Mouse (Mus musculus): ENCODE measurements around the gene Tanc1.
"Not testable (repeated sequence)": the region's sequence is repeated elsewhere in the genome, so short reads cannot be mapped to it uniquely, and the experiment has no call there.

Tanc1 gene

DNA sequence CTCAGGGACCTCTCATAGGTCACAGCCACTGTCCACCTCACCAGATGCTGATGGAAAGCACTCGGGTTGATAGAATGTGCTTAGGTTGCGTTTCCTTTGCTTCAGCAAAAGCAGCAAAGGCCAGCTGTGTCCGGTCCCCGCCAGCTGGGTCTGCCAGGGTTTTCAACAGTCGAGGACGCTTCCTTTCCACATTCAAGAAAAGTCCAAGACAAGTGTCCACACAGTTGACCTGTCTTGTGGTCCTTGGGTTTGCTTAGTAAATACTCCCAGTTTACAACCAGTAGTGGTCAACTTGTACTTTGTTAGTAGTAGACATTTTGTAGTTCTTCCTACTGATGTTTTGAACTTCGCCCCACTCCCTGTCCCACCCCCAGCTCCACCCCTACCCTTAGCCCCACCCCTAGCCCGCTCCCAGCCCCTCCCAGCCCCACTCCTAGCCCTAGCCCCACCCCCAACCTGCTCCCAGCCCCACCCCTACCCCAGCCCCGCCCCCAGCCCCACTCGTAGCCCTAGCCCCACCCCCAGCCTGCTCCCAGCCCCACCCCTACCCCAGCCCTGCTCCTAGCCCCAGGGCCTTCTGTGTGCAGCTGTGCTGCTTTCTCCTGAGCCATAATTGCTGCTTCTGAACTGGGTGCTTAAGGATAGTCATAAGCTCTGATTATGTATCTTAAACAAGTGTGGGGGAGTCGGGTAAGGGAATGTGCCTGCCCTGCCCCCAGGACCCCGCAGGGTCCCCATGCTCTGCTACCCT lies 229.5 kb downstream of the Tanc1 start:
- no peak for DNase-seq

DNA sequence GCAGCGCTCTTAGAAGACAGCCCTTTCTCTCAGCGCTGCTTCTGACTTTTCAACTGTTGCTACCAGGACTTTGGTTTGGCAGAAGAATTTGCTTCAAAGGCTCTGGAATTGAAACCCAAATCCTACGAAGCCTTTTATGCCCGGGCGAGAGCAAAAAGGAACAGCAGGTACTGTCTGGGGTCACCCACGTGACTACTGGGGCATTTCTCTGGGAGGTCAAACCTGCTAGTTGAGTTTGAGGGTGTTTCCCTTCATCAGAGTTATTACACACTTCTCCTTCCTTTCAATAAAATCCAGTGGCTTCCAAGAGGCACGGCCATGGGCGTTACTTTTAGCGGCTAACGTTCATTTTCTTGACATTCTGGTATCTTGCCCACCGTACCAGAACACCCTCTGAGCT lies 230.1 kb downstream of the Tanc1 start:
- DNase-seq = no peak

DNA sequence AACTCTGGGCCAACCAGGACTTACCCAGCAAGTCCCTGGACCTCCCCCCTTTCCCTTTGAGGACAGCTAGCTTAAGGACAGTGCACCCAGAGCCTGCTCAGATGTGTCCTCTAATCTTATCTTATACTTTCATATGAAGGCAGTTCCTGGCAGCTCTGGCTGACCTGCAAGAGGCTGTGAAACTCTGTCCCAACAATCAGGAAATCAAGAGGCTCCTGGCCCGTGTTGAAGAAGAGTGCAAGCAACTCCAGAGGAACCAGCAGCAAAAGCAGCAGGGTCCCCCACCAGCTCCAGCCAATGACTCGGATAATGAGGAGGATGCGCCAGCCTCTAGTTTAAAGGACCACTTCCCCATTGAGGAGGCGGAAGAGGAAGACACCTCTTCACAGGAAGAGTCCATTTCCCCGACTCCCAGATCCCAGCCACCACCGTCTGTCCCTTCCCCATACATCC lies 230.7 kb downstream of the Tanc1 start:
- no peak for DNase-seq

DNA sequence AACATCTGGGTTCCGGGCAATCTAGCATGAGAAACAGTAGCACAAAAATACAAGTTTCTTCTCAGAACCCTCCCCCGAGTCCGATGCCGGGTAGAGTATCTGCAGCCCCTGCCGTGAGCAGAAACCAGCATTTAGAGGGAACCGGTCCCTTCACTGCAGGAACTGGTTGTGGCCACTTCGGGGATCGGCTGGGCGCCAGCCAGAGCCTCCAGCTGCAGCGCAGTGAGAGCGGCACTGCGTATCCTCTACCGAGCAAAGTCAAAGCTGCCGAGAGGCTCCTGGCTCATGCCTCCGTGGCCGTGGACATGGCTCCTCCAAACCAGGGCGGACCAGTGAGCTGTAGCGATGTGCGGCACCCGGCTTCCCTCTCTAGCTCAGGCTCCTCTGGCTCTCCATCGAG lies 231.3 kb downstream of the Tanc1 start:
- no peak for DNase-seq

DNA sequence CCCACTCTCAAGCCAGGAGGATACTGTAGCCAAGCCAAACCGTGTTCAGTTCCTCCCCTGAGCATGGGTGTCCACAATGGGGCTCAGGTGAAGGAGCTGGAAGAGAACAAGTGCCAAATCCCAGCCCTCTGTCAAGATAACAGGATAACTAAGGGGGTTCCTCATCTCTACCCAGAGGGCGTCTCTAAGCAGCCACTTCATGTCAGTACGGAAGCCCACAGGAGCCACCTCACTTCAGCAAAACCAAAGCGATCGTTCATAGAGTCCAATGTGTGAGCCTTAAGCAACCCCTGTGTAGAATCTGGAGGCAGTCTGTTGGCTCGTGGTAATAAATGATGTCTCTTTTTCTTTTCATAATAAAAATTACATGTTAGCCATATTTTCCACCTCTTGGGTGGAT lies 232.0 kb downstream of the Tanc1 start:
- DNase-seq = no peak

DNA sequence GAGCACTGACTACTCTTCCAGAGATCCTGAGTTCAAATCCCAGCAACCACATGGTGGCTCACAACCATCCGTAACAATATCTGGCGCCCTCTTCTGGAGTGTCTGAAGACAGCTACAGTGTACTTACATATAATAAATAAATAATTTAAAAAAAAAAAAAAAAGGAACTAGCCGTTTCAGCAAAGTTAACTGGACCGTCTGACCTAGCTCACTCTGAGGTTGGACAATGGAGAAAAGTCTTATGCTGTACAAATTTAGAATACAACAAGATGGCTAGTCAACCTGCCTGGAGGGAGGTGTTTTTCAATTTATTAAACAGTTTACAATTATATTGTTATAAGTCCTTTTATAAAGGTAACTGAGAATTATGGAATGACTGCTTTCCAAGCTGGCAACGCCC lies 240.0 kb downstream of the Tanc1 start:
- DNase-seq = not testable (repeated sequence)

DNA sequence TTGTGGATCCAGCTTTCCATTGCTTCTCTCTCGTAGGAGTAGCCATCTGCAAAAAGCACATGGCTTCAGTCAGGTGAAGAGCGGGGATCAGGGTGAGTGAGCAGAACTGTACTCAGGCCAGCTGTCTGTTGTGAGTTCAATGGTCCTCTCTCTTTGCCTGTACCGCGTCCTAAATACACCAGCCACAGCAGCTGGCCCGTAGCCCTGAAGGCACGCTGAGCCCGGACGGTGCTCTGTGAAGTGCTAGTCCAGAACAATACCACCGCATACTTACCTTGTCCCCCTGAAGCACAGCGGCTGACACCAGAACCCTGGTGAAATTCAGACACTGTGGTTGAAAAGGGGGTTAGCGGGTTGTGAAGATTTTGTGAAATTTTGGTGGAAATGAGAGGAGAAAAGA lies 241.1 kb downstream of the Tanc1 start:
- no peak for DNase-seq

DNA sequence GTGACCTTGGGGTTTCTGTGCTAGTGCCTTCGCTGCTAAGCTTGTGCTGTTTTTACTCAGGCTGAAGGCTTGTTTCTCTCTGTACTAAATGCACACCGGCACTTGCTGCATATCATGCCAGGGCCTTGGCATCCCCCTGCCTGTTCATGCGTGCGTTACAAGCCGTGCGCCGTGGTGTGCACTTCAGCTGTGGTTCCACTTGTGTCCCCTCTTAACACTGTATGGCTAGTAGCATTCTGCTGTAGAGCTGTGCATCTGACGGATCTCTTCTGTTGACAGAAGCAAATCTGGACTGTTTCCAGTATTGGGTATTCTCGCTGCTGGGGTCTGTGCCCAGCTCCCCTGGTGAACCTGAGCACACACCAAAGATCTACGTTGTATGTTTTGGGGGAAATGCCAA lies 241.7 kb downstream of the Tanc1 start:
- DNase-seq = no peak

DNA sequence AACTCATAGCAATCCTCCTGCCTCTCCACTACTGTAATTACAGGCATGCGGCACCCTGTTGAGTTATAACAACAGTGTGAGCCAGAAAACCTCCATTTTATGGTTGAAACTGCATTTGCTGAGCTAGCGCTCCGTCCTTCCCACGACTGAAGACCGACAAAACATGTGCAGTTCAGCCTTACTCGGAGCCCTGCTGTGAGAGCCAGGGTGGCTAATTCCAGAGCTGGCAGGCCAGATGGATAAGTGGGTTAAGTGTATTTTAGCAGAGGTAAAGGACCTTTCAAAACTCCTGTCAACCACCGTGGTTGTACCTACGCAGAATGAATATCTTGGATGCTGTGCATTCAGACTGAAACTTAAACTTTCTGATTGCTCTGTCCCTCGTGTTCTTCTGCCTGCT lies 242.5 kb downstream of the Tanc1 start:
- DNase-seq = no peak

DNA sequence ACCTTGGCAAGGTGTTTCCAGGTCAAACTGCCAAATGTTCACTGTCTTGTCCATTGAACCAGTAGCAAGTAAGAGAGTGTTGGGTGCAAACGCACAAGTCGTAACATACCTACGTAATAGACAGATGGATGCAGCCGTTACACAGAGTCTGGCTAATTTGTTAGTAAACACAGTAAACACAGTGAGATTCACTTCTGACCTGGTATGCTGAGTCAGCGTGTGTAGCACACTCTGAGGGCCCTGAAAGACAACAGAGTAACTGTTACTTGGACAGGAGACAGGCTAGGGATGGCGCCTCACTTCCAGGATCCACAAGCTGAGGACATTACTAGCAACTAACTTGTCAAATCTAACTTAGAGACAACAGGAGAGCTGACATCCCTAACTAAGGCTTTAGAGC lies 250.8 kb downstream of the Tanc1 start:
- no peak for DNase-seq

DNA sequence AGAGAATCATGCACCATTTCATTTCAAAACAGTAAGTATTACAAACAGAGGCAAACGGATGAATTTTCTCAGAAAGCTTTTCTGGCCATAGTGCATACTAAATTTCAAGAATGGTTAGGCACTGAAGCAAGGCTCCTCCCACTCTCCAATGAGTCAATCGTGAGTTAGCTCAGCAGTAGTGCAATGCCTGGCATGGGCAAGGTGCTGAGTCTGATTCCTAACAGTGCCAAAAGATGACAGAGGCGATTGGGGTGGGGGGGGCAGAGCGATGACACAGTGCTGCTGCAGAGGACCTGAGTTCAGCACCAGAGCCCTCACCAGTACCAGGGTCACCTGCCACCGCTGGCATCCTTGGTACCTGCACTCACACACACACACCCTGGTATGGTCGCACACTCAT lies 258.7 kb downstream of the Tanc1 start:
- DNase-seq = no peak

DNA sequence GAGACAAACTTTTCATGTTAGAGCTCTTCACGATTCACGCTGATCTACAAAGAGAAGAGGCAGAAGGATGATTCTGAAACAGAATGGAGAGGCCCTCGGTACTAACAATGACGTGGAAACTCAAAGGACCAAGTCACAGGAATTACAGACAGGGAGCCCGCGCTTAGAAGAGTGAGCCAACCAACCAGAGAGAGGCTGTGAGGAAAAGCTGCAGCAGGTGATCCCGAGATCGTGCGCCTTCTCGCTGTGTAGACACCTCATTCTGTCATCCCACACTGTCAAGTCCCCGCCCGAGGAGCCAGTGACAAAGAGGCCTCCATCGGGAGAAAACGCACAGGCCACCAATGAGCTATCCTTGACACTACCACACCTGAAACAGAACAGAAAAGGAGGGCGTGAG lies 264.6 kb downstream of the Tanc1 start:
- no peak for DNase-seq

DNA sequence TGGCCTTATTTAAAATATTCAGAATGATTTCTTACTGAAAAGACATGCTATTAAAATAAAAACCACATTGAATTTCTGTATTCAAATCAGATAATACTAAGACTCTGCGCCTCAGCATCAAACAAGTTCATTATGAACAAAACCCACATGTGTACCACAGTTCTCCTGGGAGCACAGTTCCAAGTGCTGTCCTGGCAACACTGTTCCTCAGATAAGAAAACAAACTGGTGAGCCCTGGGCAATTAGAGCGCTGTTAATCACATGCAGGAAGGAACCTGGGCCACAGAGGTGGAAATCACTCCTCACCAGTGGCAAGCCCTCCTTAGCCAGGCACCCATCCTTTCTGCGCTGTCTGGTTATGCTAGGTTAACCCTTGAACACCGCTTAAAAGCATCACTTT lies 265.5 kb downstream of the Tanc1 start:
- DNase-seq = peak; percentile 17

DNA sequence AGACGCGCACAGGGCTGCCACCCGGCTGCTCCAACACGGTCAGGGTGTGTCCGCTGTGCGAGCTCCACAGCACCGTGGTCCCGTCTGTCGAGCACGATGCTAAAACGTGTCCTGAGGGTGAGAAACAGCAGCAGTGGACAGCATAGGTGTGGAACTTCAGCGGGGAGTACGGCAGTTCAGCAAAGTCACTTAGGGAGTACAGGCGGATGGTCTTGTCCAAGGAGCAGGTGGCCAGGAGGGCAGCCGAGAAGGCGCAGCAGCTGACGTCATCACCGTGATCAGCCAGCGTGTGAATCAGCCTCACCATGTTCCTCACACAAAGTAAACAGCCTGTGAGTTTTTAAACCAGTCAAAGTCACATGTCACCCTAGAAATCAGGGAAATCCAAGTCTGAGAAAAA lies 266.4 kb downstream of the Tanc1 start:
- DNase-seq = no peak

DNA sequence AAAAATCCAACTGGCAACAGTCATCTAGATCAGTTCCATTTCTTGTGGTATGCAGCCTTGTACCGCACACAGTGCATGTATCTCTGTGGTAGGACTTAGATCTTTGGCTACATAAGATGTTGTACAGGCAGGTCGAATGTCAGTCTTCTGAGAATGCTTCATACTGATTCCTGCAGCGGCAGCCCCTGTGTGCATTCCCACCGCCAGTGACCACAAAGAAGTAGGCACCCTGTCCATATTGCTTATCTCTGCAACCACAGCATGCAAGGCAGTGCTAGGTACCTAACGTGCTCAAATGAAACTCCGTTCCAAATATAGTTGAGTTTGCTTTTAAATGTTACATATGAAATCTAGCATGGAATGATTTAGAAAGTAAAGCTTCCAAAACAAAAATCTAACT lies 269.6 kb downstream of the Tanc1 start:
- no peak for DNase-seq

DNA sequence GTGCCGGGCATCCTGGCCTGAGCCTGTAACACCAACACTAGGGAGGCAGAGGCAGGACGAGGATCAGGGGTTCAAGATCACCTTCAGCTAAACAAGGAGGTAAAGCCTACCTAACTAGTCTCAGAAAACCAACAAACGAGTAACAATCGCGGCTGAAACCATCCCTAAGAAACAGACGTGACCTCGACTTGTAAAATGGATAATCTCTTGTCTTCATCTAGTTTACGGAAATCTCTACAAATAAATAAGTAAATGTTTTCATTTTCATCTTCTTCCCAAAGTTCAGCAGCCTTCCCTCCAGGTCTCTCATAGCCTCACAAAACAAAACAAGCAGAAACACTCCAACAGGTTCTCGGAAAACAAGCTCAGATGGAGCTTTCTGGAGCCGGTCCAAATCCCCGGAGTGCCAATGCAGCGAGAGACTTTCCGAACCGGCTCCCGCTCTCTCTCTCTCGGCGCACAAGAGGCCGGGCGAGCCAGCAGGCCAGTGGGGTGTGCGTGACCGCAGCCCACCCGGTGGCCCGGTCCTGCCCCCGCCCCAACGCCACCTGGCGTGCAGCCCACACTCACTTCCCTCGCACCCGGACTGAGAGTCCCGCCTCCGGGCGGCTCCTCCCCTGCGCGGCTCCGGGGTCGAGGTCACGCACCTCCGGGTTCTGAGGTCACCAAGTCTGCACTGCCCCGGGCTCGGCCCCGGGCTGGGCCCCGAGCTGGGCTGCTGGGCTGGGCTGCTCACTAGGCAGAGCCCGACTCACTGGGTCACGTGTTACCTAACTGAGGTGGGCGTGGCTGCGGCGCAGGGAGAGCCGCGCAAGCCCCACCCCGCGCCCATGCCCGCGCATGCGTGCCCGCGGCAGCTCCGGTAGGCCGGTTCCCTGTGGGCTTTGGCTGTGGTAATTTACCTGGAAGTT lies 270.2 kb downstream of the Tanc1 start, which contains the start of gene Wdsub1:
Wdsub1 (minus strand) TSS at position 761 of the 911 bp plus-strand sequence.
- peak; percentile 92 for DNase-seq

DNA sequence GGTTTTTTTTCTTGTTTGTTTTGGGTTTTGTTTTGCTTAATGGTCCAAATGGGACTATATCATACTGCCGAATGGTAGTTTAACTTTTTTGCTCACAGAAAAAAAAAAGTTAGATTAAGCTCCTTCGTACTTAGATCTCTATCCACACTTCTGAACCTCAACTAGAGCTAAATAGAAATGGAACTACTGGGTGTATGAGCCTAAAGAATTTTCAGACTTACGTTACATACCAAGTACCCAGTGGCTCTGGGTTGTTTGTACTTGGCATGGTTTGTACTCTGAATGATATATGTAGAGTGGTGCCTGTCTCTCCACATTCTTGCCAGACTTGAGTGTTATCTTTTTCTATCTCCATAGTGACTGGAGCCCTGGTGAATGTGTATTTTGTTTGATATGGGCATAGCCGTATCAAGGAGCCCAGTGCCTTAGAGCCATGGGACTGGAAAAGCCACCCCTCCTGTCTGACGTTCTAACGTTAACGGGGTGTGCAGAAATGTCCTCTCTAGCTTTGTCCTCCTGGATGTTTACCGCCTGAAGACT lies 271.0 kb downstream of the Tanc1 start:
- no peak for DNase-seq

DNA sequence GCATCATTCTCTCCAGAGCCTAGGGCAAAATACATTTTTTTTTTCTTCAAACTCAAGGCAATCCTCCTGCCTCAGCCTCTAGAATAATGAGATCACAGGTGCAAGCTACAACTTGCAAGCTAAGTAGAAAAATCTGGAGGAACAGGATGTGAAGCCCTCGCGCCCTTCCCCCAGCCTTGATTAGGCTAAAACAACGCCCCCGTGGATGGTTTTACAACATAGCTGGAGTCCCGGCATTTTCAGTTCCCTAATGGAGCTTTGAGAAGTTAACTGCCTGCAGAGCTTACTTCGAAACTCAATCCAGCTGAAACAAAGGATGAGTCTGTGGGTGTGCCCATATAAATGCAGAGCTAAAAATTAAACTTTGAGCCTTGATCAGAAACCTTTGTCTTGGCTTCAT lies 277.9 kb downstream of the Tanc1 start:
- DNase-seq = no peak

Measured in thymus, postnatal 25 days (tissue).